Mouse (Mus musculus): ENCODE results near the gene Ttn.

Ttn gene

DNA sequence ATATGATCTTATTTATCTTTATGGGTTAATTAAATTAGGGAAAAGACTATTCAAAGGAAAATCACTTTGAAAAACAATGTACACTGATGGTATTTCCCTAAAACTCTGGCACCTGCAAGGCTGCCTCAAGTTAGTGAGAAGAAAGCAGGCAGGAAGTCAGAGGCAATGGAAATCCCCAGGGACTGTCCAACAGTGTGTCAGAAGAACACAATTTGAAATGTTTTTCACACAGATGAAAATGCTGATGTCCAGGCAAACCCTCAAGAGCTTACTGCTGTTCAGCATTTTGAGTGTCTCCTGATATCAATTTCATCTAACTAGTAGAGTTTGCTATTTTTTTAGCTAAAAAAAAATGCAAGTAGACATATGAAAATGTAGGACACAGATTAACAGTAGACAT lies 161.9 kb downstream of the Ttn start:
- no peak for DNase-seq

DNA sequence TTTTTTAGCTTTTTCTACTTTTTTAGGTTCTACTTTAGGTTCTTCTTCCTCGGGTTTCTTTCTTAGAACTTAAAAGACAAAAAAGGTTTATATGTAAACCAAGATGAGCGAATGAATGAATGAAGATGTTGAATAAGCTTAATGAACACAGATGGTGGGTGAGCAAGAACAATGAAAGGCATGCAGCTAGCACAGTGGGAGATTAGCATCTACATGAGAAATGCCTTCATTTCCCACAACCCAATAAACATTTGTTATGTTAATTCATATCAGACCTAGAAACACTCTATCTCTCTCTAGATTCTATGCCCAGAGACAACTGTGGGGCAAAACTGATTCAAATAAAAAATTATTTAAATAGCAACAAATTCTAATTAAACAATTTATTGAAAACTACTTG lies 164.6 kb downstream of the Ttn start:
- DNase-seq = no peak

DNA sequence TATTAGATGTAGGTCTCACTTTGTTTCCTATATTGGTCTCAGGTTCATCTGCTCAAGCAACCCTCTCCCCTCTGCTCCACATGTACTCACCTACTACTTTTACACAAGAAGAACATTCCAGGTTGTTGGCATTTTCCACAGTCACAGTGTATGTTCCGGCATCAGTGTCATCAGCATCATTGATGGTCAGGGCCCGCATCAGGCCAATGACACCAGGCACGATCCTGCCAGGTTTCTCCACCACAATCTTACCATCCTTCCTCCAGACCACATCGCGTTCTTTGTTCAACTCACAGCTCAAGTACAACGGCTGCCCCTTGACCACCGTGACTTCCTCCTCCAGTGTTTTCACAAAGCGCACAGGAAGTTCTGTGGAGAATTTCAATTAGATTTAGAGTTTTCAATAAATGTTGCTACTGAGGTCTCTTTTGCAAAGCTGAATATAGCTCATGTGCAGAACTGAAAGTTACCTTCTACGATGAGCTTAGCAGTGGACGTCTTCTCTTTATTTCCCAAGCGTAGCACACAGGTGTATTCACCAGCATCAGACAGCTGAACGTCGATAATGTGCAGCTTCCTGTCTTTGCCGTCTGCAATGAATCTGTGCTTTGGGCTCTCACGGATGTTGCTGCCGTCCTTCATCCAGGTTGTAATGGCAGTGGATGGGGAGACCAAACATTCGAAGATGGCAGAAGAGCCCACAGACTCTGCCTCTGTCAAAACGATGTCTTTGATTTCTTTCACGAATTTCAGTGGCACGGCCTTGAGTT lies 168.1 kb downstream of the Ttn start:
- no peak for DNase-seq

DNA sequence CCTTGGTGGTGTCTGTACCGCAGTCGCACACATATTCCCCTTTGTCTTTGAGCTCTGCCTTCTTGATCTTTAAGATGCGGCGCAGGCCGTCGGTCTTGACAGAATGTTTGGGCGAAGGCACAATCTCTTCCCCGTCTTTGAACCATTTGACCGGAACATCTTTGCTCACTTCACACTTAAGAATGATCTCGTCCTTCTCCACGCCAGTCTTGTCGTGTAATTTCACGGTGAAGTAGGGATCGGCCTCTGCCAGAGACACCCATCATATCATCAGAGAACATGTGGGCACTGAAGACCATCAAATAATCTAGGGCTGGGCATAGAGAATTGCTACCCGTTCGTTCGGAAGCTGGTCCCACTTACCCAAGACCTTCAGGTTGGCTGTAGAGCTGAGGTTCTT lies 171.2 kb downstream of the Ttn start:
- DNase-seq = no peak

DNA sequence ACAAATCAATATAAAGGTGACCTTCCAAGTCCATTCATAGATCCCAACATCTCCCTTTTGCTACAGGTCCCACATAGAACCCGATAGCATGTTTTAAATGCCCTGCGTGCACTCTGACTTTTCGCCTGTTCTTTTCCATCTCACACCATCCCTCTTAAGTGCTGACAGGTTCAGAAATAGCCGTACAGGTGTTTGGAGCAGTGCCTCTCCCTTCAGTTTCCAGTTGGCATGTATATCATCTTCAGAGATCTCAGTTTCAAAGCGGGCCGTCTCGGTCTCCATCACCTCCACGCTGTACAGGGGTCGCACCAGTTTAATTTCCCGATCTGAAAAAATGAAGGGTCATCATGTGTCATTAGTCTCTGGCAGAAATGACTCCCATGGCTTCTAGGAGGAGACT lies 174.0 kb downstream of the Ttn start:
- no peak for DNase-seq

DNA sequence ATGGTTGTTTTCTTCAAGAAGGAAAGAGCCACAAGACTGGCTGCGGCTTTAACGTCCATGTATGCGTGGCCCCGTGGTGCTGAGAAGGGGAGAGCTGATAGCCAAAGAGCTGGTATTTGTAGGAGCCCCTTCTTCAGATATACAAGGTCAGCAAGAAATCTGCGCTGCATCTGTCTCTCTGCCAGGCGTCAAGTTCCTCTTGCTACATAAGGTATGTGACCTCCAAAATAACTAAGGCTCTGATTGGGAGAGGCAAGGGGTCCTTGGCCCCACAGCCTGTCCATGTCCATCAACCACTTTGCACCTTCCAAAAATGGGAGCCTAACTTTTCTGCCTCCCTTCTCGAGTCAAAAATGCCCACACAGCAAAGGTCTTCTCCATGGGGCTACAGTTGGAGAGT lies 175.1 kb downstream of the Ttn start:
- no peak for DNase-seq

DNA sequence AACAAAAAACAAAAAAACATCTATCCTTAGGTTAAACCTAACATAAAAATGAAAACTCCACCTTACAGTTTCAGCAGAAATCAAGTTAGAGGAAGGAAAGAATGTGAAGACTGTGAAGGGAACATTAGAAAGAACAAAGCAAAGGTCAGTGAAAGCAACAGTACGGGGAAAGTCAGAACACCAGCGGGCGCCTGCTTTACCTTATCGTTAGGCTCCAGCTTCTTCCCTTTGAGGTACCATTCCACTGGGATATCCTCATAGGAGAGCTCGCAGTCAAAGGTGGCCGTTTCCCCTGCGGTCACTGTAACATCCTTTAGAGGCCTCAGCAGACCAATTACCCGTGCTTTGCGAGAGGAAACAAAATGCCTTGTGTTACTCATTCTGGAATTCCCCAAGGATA lies 175.5 kb downstream of the Ttn start:
- no peak for DNase-seq

DNA sequence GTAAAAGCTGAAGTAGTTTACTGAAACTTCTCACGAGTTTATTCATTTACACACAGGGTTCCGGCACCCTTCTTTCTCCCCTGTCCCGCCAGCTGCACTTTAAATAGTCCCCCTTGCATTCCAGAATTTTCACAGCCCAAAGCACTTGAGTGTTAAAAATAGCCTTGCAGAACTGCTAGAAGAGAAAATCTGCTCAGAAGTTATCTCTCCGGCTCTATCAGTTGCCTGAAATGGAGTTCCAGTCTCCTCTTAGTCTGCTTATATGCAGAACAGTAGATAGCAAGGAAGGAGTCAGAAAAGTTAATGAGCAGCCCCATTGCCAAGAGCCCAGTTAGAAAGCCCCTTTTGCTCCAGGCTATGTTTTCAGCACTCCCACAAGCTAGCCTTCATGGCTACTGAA lies 176.0 kb downstream of the Ttn start:
- no peak for DNase-seq

DNA sequence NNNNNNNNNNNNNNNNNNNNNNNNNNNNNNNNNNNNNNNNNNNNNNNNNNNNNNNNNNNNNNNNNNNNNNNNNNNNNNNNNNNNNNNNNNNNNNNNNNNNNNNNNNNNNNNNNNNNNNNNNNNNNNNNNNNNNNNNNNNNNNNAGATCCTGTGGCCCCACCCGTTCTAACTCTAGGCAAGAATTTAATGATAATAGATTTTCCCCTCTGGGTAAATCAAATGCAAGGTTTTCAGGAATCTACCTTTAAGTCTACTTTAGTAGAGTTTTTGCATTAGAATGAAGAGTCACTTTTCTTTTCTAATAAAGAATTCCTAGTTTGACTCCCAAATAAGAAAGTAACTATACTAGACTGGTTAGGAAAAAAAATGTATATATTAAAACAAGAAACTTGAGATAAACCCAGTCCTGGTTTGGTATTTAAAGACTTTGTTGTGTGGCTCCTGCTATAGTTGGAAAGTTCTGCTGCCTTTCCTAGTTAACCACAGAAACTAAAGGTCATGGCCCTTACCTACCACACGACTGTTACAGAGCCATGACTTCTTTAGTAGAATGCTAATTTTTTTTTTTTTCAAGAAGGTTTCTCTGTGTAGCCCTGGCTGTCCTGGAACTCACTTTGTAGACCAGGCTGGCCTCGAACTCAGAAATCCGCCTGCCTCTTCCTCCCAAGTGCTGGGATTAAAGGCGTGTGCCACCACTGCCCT lies 177.0 kb downstream of the Ttn start:
- DNase-seq = no peak

DNA sequence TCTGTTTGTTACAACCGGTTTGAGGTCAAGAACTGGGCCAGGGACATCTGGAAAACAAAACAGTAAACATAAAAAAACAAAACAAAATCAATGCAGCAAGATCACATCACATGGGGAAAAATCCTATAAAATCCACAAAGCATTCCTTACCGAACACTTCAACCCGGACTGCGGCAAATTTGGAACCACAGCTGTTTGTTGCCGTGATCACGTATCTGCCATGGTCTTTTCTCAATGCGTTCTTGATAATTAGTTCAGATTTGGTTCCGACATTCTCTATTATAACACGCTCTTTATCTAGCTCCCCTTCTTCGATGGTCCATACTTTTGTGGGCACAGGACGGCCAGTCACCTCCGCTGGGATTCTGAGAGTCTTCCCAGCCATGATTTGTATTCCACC lies 198.2 kb downstream of the Ttn start:
- DNase-seq = no peak

DNA sequence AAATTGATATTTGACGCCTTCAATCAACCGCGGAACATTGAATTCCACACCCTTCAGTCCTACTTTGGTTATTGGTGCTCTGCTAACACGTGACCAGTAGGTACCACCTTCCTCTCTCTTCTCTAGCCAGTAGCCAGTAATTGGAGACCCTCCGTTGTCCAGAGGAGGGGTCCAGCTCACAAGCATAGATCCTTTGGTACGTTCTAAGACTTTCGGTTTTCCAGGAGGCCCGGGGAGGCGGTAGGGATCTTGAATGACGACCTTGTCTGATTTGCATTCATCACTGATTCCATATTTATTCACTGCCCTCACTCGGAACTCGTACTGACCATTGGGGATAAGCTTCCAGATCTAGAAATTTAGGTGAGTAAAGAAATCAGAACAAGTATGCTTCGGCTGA lies 201.6 kb downstream of the Ttn start:
- no peak for DNase-seq

DNA sequence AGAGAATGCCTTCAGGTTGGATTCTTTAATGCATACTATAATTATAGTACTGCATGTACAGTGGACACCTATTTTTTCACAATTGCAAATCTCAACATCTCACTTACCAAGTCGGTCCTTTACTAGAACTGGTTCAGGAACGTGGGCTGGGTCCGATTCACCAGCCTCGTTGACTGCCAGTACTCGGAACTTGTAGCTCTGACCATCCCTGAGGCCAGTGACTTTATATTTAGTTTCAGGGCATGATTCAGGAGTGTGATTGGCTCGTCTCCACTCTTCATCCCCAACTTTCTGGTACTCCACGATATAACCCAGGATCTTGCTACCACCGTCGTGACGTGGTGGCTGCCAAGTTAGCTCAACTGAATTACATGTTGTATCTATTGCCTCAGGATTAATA lies 212.5 kb downstream of the Ttn start:
- DNase-seq = no peak

DNA sequence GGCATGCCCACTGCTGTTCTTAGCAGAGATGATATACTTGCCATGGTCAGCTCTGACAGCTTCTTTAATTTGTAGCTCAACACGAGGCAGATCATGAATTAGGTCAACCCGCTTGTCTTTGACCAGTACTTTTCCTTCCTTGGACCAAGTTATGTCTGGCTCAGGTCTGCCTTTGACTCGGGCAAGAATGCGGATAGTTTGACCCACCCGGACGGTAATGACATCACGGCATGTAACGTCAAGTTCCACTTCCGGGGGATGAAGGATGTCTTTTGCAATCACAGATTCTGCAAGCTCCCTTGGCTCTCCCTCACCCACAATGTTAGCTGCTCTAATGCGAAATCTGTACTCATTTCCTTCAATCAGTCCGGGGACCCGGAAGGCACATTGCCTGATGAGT lies 215.1 kb downstream of the Ttn start:
- no peak for DNase-seq

DNA sequence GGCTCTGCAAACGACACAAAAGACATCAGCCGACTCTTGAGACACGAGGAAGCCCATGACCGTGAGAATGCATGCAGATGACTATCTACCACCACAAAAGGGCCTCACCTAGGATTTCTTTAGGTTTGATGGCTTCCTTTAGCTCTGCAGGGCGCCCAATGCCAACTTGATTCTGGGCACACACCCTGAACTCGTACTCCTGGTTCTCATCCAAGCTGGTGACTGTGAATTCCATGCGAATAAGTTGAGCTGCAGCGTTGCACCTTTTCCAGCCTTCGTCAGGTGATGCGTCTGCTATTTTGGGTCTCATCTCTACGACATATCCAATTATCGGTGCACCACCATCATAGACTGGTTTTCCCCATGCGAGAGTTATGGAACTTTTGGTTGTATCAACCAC lies 217.8 kb downstream of the Ttn start:
- DNase-seq = no peak

DNA sequence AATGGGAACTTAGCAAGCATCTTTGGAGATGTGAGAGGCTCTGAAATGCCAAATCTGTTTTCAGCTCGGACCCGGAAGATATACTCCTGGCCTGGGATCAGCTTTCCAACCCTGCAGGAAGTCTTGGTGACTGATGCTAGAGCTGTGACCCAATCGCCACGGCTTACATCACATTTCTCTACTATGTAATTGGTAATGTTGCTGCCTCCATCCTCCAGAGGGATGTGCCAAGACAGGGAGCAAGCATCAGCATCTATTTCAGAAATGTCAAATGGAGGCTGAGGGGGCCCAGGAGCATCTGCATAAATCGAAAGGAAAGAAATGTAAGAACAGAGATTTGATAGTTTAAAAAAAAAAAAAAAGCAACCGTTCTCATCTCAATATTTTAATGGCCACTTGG lies 220.2 kb downstream of the Ttn start:
- no peak for DNase-seq

DNA sequence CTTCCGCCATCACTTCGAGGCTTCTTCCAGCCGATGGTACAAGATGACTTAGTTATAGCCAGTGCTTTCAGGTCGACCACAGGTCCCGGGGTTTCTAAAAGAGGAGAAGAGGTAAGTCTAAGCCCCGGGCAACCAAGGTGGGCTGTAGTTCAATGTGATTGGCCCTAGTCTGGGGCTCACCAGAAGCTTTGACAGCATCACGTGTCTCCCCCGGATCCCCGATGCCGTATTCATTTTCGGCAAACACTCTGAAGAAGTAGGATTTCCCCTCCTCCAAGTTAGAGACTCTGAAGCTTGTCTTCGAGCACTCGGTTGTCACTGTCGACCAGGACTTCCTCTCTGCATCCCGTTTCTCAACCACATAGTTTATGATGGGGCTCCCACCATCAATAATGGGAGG lies 225.9 kb downstream of the Ttn start:
- no peak for DNase-seq

DNA sequence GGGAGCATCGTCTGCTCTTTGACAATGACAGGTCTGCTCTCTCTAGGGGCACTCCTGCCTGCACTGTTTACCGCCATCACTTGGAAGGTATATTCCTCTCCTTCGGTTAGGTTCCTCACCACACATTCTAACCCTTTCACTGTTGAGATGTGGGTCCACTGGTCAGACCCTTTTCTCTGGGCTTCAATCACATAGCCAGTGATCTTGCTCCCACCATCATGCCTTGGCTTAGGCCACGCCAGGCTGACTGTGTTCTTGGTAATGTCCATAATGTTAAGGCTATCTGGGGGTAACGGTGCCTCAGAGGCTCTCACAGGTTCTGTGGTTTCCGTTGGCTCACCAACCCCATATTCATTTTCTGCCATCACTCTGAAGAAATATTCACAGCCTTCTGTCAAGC lies 230.4 kb downstream of the Ttn start:
- DNase-seq = no peak

DNA sequence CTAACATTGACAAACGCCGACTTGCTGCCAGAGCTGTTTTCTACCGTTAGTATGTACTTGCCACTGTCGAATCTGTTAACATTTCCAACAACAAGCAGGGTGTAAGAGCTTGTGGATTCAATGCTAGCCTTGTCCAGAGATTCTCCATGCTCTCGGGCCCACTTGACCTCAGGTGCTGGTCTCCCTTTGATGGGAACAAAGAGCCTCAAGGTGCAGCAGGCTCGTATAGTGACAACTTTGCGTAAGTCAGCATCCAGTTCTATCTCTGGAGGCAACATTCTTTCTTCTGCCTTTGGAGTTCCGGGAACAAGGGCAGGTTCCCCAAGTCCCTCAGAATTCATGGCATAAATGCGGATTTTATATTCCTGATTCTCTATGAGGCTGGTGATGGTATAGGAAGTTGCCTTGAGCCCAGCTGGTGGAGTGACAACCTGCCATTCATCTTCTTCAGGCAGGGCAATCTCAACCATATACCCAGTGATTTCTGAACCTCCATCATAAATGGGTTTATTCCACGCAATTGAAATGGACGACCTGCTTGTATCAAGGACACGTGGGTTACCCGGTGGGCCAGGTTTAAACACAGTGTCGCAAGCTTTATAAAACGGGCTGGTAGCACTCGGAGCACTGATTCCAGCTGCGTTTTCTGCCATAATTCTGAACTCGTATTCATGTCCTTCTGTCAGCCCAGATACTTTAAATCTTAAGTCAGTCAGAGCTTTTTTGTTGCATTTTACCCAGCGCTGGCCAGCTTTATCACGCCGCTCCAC lies 232.8 kb downstream of the Ttn start:
- no peak for DNase-seq

DNA sequence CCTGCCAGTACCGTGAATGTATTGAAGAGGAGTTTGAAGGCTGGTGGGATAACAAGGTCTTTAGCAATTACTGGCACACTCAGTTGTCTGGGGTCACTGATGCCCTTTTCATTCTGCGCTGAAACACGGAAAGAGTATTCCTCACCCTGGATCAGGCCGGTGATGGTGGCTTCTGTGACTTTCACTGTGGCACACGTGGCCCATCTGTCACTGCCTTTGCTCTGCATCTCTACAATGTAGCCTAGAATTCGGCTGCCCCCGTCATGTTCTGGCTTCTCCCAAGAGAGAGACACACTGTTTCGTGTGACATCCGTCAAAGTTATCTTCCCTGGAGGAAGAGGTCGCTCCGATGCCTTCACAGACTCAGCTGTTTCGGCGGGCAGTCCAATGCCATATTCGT lies 233.7 kb downstream of the Ttn start:
- no peak for DNase-seq

DNA sequence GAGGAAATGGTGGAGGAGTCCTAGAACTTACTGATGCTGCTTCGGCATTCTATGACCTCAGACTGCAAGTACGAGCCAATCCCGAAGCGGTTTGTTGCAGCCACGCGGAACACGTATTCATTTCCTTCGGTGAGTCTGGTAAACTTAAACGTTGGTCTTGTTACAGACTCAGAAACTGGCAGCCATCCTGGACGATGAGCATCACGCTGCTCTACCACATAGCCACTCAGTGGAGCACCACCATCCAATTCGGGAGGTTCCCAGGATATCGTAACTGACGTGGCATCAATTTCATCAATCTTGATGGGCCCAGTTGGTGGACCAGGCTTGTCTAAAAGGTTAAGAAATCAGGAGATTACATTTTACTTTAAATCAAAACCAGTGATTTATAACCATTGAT lies 262.7 kb downstream of the Ttn start:
- no peak for DNase-seq

DNA sequence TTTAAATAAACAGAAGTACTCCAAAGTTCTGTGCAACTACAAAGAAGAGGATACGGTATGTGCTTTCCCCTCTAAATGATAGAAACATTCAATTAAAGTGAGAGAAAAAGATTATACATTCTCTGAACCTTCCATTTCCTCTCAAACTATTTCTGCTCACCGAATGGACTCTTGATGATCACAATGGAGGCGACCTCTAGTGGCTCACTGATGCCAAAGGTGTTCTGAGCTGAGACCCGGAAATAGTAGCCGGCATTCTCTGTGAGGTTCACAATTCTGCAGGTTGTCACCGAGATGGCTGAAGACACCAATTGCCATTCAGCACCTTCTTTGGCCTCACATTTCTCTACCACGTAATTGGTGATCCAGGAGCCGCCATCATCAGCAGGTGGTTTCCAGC lies 267.4 kb downstream of the Ttn start:
- no peak for DNase-seq

DNA sequence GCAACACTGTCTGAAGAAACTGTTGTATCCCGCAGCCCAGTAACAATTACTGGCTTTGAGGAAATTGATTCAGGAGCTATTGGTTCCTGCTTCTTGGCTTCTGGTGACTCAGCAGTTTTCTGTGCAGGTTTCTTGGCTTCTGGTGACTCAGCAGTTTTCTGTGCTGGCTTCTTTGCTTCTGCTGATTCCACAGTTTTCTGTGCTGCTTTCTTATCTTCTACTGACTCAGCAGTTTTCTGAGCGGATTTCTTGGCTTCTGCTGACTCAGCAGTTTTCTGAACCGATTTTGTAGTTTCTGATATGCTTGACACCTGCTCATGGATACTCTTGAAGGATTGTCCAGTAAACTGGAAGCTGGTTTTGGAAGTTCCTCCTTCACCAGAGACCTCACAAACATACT lies 273.8 kb downstream of the Ttn start:
- no peak for DNase-seq

DNA sequence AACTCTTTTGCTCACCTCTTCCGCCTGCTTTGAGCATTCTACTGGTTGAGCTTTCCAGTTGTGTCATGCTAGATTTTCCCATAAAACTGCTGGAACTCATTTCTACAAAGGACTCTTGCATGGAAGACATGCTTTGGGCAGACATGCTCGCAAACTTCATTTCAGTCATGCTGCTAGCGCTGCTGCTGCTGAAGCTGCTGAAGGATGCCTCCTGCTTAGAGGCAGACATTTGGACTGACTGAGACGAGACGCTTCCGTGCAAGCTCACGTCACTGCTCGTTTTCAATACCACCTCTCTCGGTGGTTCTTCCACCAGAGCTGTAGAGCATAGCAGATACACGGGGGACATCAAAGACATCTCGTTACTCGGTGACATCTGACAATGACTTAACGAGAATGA lies 276.7 kb downstream of the Ttn start:
- no peak for DNase-seq

DNA sequence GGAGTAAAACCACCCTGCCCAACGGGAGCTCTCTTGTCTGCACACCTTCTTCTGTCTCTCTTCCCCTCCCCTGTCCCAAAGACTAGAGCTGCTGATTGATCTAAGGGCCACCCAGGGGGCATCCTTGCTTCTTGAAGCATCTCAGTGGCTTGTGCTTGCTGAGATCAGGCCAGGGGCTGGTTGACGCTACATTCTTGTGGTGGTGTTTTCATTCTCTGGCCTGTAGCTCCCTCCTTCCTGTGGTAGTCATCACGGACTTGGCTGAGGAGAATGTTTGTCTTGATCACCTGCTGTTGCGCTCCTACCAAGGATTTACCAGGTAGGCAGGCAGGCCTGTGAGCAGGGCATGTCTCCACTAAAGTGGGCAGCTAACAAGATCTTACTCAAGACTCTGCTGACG lies 279.6 kb downstream of the Ttn start:
- DNase-seq = no peak
